Mouse (Mus musculus): ENCODE measurements around the gene Lmx1b.

The Lmx1b gene

GRCm38 (mm10) chr2:33630081-33631021 is 10.0 kb downstream of the Lmx1b start:
- no peak for DNase-seq (ENCODE audit: low read depth, low spot score)

GRCm38 (mm10) chr2:33629641-33630040 is 10.7 kb downstream of the Lmx1b start:
- DNase-seq (ENCODE audit: low read depth, low spot score) = no peak

GRCm38 (mm10) chr2:33628791-33629190 is 11.5 kb downstream of the Lmx1b start:
- no peak for DNase-seq (ENCODE audit: low read depth, low spot score)

- no peak for DNase-seq (ENCODE audit: low read depth, low spot score)
These were observed 13.3 kb downstream of the Lmx1b start for GRCm38 (mm10) chr2:33627058-33627375.

- DNase-seq (ENCODE audit: low read depth, low spot score) = no peak
These were observed 13.9 kb downstream of the Lmx1b start for GRCm38 (mm10) chr2:33626262-33627057.

GRCm38 (mm10) chr2:33617670-33618069 is 22.6 kb downstream of the Lmx1b start:
- DNase-seq (ENCODE audit: low read depth, low spot score) = no peak

GRCm38 (mm10) chr2:33616411-33616843 is 23.9 kb downstream of the Lmx1b start:
- peak; percentile 53 for DNase-seq (ENCODE audit: low read depth, low spot score)

GRCm38 (mm10) chr2:33615843-33616344 is 24.4 kb downstream of the Lmx1b start:
- no peak for DNase-seq (ENCODE audit: low read depth, low spot score)

GRCm38 (mm10) chr2:33605487-33606256 is 34.6 kb downstream of the Lmx1b start:
- DNase-seq (ENCODE audit: low read depth, low spot score) = no peak

- DNase-seq (ENCODE audit: low read depth, low spot score) = no peak
These were observed 35.3 kb downstream of the Lmx1b start for GRCm38 (mm10) chr2:33604846-33605486.

- DNase-seq (ENCODE audit: low read depth, low spot score) = no peak
These were observed 39.8 kb downstream of the Lmx1b start for GRCm38 (mm10) chr2:33600520-33600919.

GRCm38 (mm10) chr2:33597384-33597783 is 42.9 kb downstream of the Lmx1b start:
- DNase-seq (ENCODE audit: low read depth, low spot score) = no peak

- DNase-seq (ENCODE audit: low read depth, low spot score) = no peak
These were observed 45.3 kb downstream of the Lmx1b start for GRCm38 (mm10) chr2:33595085-33595423.

- DNase-seq (ENCODE audit: low read depth, low spot score) = no peak
These were observed 45.9 kb downstream of the Lmx1b start for GRCm38 (mm10) chr2:33594181-33595084.

- DNase-seq (ENCODE audit: low read depth, low spot score) = peak; percentile 32
These were observed 47.3 kb downstream of the Lmx1b start for GRCm38 (mm10) chr2:33592931-33593555.

- DNase-seq (ENCODE audit: low read depth, low spot score) = no peak
These were observed 51.0 kb downstream of the Lmx1b start for GRCm38 (mm10) chr2:33589280-33589679.

GRCm38 (mm10) chr2:33584937-33585910 is 55.1 kb downstream of the Lmx1b start:
- DNase-seq (ENCODE audit: low read depth, low spot score) = no peak

GRCm38 (mm10) chr2:33583761-33584160 is 56.5 kb downstream of the Lmx1b start:
- no peak for DNase-seq (ENCODE audit: low read depth, low spot score)

GRCm38 (mm10) chr2:33583317-33583716 is 57.0 kb downstream of the Lmx1b start:
- DNase-seq (ENCODE audit: low read depth, low spot score) = no peak

Data from telencephalon, adult 2 months (tissue).